Mouse (Mus musculus) testis, adult 2 months (tissue): ENCODE data around the gene Elmsan1.

Source experiments
- CTCF ChIP-seq: fragments of 200-500 bp; IDR thresholded peaks from 2 replicates; pipeline ENCODE4 v1.5.1; 2012; ENCODE audit warnings: low read depth, mild to moderate bottlenecking, inconsistent platforms, low read length, moderate library complexity; ENCODE audit not compliant: control insufficient read depth, insufficient read depth, insufficient replicate concordance
- POLR2A ChIP-seq: fragments of 200-500 bp; IDR thresholded peaks from 2 replicates; pipeline ENCODE4 v1.6.1; 2012; ENCODE audit warnings: low read depth, mild to moderate bottlenecking, inconsistent platforms, low read length, moderate library complexity; ENCODE audit not compliant: control insufficient read depth

GRCm38 (mm10) chr12:84180090-84180489 lies 38.6 kb downstream of the Elmsan1 start:
- TF ChIP-seq POLR2A (no peak), CTCF (no peak)
